Mouse (Mus musculus): ENCODE results near the gene Slc25a28. TPM values are rescaled to one million over a fixed set of nuclear protein-coding genes. Genes with fewer than 3 reads are reported as not detected.

Gene Slc25a28
- polyA plus RNA-seq, 1 experiment from 2014 or later: 4.8 TPM

DNA sequence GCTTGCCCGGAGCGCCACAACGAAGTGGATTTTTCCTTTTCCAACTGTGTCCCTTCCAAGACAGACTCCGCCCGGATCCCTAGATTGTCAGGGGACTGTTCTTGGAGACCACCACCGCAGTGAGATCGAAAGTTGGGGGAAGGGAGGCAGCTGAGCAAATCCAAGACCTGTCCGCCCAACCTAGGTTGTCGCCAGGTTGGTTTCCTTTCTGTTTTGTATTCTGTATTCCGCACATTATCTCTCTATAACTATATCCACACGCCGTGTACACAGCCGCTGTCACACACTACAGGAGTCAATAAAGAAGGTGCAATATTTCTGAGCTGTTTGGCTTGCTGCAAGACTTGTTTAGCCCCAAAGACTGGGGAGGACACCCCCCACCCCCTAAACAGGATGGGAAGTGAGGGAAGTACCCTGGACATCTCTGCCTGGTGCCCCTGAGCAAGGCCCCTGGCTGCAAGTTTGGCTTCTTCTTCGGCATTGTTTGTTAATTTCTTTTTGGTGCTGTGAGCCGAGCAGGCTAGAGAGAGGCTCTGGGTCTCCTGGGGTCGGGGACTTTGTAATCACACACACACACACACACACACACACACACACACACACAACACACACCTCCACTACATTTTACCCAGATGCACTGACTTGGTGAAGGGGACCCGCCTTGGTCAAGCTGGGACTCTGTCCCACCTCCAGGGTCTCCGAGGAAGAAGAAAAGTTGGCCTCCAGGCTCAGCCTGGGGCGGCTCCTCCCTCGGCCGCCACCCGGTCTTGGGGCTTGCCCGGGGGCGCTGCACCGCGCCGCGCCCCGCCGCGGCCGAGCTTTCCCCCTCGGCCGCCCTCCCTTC, 58.9 kb downstream of the Slc25a28 start:
- no peak for ATAC-seq (ENCODE audit: low read depth)
- Histone ChIP-seq H3K27ac (ENCODE audit: low read length) (no peak overlapping the region), H3K36me3 (ENCODE audit: control insufficient read depth, insufficient read depth) (no peaks in the 10 kb centered on the region), H3K27me3 (ENCODE audit: control insufficient read depth, insufficient read depth, low read depth, low read length) (peaks cover 97% of the 10 kb centered on the region), H3K9ac (ENCODE audit: low read depth, low read length) (no peak overlapping the region), H3K4me3 (ENCODE audit: low read depth, low read length) (no peak overlapping the region), H3K4me1 (ENCODE audit: control insufficient read depth, low read depth, low read length) (no peaks in the 10 kb centered on the region; the same call in none of the 2 replicates), H3K9me3 (replicated peaks; ENCODE audit: control insufficient read depth, low read length) (no peaks in the 10 kb centered on the region), H3K4me2 (ENCODE audit: low read depth, low read length) (no peak overlapping the region)
- WGBS (ENCODE audit: insufficient replicate concordance): 2% methylated on average over 33 of the region's 34 CpGs

- Histone ChIP-seq H3K4me1 (ENCODE audit: control insufficient read depth, low read depth, low read length) (no peaks in the 10 kb centered on the region; the same call in none of the 2 replicates), H3K27ac (ENCODE audit: low read length) (no peak overlapping the region), H3K4me3 (ENCODE audit: low read depth, low read length) (no peak overlapping the region), H3K9me3 (replicated peaks; ENCODE audit: control insufficient read depth, low read length) (no peaks in the 10 kb centered on the region), H3K36me3 (ENCODE audit: control insufficient read depth, insufficient read depth) (no peaks in the 10 kb centered on the region), H3K9ac (ENCODE audit: low read depth, low read length) (no peak overlapping the region), H3K4me2 (ENCODE audit: low read depth, low read length) (no peak overlapping the region), H3K27me3 (ENCODE audit: control insufficient read depth, insufficient read depth, low read depth, low read length) (peaks cover 100% of the 10 kb centered on the region)
- WGBS (ENCODE audit: insufficient replicate concordance): 2% methylated on average over 20 of the region's 20 CpGs
- no peak for ATAC-seq (ENCODE audit: low read depth)
Measured at GRCm38 (mm10) chr19:43615074-43615445, 59.6 kb downstream of the Slc25a28 start.

DNA sequence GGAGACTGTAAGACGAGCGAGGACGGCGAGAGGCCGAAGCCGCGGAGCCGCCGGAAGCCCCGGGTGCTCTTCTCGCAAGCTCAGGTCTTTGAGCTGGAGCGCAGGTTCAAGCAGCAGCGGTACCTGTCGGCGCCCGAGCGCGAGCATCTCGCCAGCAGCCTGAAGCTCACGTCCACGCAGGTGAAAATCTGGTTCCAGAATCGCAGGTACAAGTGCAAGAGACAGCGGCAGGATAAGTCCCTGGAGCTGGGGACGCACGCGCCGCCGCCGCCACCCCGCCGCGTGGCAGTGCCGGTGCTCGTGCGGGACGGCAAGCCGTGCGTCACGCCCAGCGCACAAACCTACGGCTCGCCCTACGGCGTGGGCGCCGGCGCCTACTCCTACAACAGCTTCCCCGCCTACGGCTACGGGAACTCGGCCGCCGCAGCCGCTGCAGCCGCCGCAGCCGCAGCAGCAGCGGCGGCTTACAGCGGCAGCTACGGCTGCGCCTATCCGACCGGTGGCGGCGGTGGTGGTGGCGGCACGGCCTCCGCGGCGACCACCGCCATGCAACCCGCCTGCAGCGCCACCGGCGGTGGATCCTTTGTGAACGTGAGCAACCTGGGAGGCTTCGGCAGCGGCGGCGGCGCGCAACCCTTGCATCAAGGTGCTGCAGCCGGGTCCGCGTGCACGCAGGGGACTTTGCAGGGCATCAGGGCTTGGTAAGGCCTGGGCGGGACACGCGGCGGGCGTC, 60.2 kb downstream of the Slc25a28 start:
- Histone ChIP-seq H3K4me3 (ENCODE audit: low read depth, low read length) (peak overlapping the region; percentile 17; the same call in 1 of the 2 replicates), H3K4me1 (ENCODE audit: control insufficient read depth, low read depth, low read length) (no peaks in the 10 kb centered on the region; the same call in none of the 2 replicates), H3K4me2 (ENCODE audit: low read depth, low read length) (peak overlapping the region; percentile 30; the same call in 1 of the 2 replicates), H3K9me3 (replicated peaks; ENCODE audit: control insufficient read depth, low read length) (no peaks in the 10 kb centered on the region), H3K27ac (ENCODE audit: low read length) (no peak overlapping the region), H3K27me3 (ENCODE audit: control insufficient read depth, insufficient read depth, low read depth, low read length) (peaks cover 100% of the 10 kb centered on the region), H3K36me3 (ENCODE audit: control insufficient read depth, insufficient read depth) (no peaks in the 10 kb centered on the region), H3K9ac (ENCODE audit: low read depth, low read length) (no peak overlapping the region)
- under 1% methylated on average over 89 of the region's 92 CpGs for WGBS (ENCODE audit: insufficient replicate concordance)
- ATAC-seq (ENCODE audit: low read depth): no peak

Small RNA genes within 50 kb of the gene (microRNA-seq; reads per million reads assigned to microRNA genes)
- gene Gm22646: not detected

Other genes with a start within 250 kb of the Slc25a28 start
- 0.12 and 0.29 TPM in 2 replicates for gene Cnnm1, start 234.4 kb downstream of the Slc25a28 start, polyA plus RNA-seq (2015; fragmentation: Nextera tagmentation; extraction: Ambion mirVana)
- 25.3 and 28.0 TPM in 2 replicates for gene Got1, start 150.3 kb downstream of the Slc25a28 start, polyA plus RNA-seq (2015; fragmentation: Nextera tagmentation; extraction: Ambion mirVana)
- 0.11 and 0.32 TPM in 2 replicates for gene Nkx2-3, start 62.6 kb downstream of the Slc25a28 start, polyA plus RNA-seq (2015; fragmentation: Nextera tagmentation; extraction: Ambion mirVana)
- 2.2 and 2.5 TPM in 2 replicates for gene Entpd7, start 14.8 kb upstream of the Slc25a28 start, polyA plus RNA-seq (2015; fragmentation: Nextera tagmentation; extraction: Ambion mirVana)
- gene Cutc, start 78.1 kb upstream of the Slc25a28 start, polyA plus RNA-seq (2015; fragmentation: Nextera tagmentation; extraction: Ambion mirVana): 9.6 and 10.8 TPM in 2 replicates
- gene Cox15, start 78.1 kb upstream of the Slc25a28 start, polyA plus RNA-seq (2015; fragmentation: Nextera tagmentation; extraction: Ambion mirVana): 5.2 and 5.3 TPM in 2 replicates
- 10.7 and 13.6 TPM in 2 replicates for gene Abcc2, start 107.3 kb upstream of the Slc25a28 start, polyA plus RNA-seq (2015; fragmentation: Nextera tagmentation; extraction: Ambion mirVana)

All from liver, embryonic 16.5 days (tissue).